Mouse (Mus musculus) cerebellum, postnatal 10 days (tissue): ENCODE results near the gene Mcrip1.

Source experiments
- DNase-seq, 2 experiments: peaks; one replicate each; pipeline ENCODE4 v3.0.0; 2021; ENCODE audit warnings: mixed read lengths in 2 of 2

The Mcrip1 gene

DNA sequence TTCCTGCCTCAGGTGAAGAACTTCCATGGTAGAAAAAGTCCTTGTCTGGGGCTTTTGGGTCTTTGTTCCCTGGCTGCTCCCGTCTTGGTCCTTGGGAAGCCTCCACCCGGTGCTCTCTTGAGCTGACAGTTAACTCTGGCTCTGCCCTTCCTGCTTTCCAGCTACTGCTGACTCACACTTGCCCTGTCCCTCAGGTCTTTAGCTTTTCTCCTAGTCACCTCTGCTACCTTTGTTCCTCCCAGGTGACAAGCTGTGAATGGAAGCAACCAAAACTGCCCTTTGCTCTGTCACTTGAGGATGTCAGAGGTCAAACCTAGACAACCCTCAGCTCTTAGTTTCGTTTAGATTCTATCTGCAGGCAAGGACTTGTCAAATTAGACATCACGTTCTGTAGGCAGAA, 39.6 kb downstream of the Mcrip1 start:
- no peak for DNase-seq

DNA sequence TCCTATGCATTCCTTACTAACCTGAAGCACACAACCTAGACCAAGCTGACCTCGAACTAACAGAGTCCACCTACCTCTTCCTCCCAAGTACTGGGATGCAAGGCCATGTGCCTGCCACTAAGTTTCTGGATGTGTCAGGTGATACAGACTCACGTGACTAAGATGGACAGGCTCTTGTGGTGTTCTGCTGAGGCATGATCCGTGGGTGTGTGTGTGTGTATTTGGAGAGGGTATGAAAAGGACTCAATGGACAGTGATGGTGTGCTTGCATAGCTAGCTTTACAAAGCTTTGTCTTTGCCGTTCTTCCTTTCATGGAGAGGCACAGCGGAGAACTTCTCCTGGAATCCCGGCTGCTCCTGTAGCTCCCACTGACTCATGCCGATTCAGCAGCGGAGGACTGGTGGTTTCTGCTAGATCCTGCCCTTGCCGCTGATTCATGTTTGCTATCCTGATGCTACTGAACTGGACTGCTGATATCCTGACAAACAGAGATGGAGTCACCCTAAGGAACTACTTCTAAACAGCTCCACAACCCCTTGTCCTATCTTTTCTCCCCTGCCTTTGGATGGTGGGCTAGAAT, 41.1 kb downstream of the Mcrip1 start:
- no peak for DNase-seq

DNA sequence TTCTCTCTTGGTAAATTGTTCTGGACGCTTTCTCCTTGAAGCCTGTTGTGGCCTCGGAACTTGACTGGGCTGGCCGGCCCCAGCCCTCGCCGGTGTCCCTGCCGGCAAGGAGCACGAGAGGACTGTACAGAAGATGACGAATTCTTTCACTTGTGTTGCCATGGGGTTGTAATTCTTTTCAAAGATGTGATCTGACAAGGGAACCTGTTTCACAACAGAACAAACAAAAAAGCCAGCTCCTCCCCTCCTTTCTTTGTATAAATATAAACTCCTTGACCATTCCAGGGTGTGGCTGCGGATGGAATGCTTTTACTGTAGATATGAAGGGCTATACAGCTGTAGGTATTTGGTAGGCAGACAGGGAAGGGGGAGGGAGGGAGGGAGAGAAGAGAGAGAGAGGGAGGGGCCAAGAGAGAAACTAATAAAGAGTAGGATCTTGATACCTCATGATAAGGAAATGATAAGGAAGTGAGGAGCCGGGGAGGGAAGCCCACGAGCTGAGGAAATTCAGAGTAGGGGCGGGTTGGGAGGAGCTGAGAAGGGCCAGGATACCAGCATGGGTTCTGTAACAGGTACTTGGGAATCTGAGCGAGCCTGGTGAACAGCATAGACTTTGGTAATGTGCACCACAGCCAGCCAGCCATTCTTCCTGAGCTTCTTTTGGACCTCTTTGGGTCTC, 41.8 kb downstream of the Mcrip1 start:
- no peak for DNase-seq

DNA sequence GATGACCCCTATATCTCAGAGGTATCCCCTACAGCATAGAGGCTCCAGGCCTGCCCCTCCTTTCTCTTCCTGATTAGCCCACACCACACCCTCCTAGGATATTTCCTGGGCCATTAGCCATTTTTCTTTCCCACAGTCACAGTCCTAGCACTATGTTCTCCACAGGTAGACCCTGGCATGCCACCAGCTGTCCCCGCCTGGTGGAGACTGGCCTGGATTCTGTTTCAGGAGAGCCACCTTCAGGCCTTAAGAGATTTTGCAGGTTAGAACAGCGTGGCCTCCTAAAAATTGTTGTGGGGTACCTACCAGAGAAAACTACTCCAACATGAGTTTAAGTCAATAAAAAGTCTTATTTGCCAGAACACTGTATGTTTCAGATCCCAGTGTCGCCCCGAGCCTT, 42.6 kb downstream of the Mcrip1 start:
- DNase-seq = peak; percentile 80 to 84

DNA sequence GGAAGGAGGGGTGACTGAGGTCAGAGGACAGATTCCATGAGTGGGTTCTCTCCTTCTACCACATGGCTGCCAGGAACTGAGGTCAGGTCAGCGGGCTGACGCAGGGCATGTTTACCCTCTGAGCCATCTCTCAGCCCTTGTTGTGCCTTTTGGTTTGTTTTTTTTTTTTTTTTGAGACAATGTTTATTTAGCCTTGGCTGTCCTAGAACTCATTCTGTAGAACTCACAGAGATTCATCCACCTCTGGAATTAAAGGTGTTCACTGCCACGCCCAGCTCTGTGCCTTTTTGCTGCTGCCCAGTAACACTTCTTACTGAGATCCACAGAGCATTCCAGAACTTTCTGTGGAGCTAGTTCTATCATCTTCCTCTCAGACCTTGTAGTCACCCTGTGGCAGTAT, 43.9 kb downstream of the Mcrip1 start:
- DNase-seq = no peak

DNA sequence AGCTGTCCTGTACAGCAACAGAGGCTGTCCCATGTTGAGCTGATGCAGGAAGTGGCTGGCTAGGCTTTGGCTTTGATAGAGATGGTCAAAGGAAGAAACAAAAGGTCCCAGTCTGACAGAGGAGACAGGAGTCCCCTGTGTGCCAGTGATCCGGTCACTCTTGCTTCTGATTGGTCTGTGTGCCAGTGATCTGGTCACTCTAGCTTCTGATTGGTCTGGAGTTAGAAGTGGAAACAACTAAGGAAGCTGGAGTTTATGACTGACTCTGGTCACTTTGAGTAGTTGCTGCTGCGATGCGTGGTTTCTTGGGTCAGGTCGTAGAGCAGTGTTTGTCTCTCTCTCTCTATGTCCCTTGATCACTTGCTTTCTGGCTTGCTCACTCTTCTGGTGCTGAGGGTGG, 47.8 kb downstream of the Mcrip1 start:
- DNase-seq = no peak

DNA sequence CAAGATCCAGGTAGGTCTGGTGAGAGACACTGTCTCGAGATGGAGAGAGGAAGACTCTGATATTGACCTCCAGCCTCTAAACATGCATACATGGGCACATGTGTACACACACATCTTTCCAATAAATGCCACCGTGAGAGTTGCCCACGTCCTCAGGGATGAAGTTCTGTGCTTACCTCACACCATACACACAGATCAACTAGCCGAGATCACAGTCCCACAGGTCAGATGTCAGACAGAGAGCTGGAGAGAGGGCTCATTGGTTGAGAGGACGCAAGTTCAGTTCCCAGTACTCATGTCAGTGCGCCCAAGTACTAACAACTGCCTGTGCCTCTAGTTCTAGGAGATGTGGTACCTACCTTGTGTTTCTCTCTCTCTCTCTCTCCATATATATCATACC, 48.5 kb downstream of the Mcrip1 start:
- DNase-seq = no peak

DNA sequence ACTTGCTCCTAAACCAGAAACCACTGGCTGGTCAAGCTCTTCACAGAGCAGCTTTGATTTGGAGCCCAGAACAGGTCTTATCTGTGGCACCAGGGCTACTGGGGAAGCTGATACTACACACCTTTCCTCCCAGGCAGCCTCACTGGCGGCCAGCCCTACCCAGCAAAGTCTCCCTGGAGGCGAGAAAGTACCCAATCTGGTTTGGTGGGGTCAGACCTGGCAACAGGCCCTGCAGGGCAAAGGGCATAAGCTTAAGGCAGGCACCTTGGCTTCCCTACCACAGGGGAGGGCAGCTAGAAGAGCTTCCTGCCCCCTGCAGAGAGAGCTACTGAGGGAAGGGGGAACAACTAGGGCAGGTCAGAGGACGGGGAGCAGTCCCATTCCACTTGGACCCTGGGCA, 49.2 kb downstream of the Mcrip1 start:
- DNase-seq = peak in 1 of 2 experiments; percentile 23

DNA sequence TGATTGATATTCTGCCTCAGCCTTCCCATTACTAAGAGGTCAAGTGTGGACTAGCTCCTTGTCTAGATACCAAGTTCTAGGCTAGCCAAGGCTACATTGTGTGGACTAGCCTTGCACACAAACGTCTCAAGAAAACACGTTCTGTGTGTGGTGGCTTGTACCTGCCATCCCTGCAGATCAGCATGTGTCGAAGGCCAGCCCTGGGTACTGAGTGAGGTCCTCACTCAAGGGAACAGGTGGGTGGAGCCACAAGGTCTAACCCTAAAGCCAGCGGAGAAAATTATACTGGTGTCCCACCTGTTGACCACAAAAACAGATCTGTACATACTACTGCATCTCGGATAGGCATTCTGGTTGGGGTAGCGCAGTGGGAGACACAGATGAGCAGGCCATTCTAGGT, 49.6 kb downstream of the Mcrip1 start:
- no peak for DNase-seq

DNA sequence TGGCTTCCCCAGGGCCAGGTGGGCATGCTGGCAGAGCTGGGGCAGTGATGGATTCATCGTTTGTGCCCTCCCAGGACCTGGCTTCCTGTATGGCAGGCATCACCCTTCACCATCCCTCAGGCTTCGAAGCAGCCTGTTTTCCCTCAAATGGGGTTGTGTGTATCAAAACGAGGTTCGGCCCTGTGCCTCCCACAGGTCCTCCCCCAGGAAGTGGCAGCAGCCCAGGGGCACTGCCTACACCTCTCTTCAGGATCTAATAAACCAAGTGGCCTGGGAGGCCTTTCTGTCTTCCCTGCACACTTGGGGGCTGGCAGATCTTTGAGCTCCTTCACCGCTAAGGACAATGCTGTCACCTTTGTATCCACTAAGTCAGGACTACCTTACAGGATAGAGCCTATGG, 50.6 kb downstream of the Mcrip1 start:
- DNase-seq = no peak

DNA sequence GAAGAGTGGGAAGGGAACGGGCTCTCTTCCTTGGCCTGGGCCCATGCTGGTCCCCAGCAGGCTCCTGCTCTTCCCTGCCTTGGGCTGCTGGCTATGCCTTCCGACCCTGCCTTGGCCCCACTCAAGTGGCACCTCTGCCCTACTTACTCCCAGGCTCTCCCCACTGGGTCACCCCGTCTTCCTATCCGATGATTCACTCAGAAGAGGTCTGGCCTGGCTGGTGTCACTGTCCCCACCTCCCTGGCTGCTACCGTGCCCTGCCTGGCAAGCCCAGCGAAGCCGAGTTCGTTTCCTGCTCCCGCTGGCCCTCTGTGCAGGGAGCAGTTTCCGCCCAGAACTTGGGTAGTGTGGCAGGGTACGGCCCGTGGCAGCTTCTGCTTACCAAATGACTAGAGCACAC, 51.3 kb downstream of the Mcrip1 start:
- DNase-seq = no peak

DNA sequence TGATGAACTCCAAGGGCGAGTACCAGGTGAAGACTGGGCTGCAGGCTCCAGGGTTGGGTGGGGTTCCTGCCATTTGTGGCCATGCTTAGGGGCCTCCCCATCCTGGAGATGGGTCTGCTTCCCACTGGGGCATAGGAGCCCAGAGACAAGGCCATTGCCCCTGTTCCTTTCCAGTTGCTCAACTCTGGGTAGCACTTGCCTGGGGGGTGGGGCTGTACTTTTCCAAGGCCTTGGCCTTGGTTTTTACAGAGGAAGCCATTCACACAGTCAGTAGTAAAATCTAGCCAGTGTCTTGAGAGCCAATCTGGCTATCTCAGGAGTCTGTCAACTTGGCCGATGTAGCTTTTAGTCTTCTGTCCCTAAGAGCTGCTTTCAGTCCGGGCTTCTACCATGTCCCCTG, 52.1 kb downstream of the Mcrip1 start:
- no peak for DNase-seq

DNA sequence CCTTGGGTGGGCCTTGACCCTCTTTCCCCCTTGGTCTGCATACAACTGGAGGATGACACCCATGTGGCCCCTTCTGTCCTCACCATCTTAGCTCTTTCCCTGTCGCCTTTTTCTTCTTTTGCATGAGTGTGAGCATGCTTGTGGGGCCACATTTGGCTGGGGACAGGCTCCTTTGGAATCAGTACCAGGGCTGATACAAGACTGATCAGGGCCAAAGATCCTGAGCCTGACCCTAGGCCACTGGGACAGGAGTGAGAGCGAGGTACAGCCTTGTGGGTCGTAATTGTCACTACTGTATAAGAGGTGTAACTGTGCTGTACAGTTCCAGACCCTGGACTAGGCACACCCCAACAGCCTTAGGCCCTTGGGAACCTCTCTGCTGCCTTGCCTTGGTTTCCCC, 55.6 kb downstream of the Mcrip1 start:
- no peak for DNase-seq

DNA sequence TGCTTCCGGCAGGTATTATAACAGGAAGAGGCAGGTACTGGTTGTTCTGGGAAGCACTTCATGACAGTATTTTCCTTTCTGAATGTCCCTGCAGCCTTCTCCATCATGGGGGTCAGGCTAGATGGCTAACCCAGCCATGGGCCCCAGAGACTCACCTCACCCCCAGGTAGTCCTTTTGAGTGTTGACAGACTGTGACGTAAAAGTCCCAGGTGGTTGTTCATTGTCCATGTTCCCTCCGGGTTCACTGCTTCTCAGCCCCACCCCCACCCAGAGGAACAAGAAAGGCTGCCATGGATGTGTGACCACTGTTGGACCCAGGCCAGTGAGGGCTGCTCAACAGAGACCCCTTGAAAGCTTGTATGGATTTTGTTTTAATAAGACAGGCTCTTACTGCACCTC, 56.2 kb downstream of the Mcrip1 start:
- peak in 1 of 2 experiments; percentile 24 for DNase-seq
